18 mouse cellular contexts compared by ENCODE assay signal in genomic region chr9:23728816-23729215, GRCm38 (mm10).
DNase-seq lines count a peak whose midpoint lies in the region; ATAC-seq and TF ChIP-seq lines count a peak whose summit lies in the region.
"Had no signal": no experiment of that assay in that cellular context is flagged by ENCODE, and none has a peak within 500 bp of the region (broad histone marks: within the 10 kb centered on the region; RNA-seq: fewer than 3 reads in every experiment).

No protein-coding gene starts in this region.

- no peak overlapping the region for H3K9ac ChIP-seq in forebrain, embryonic 15.5 days (replicated peaks)
- H3K9ac ChIP-seq: hindbrain, embryonic 13.5 days; intestine, embryonic 15.5 days had no signal

- intact Hi-C loops in left cerebral cortex, adult 2 months (cut with DNase I): loop anchor here (5.0 to 10.0 kb wide), 3 partner anchors 147 to 496 kb away; no protein-coding TSS in a partner anchor

- no peaks in the 10 kb centered on the region for H3K4me1 ChIP-seq in heart, embryonic 10.5 days
- no peaks in the 10 kb centered on the region for H3K4me1 ChIP-seq in forebrain, embryonic 15.5 days
- H3K4me1 ChIP-seq: forebrain, embryonic 10.5 days; hindbrain, embryonic 13.5 days; intestine, embryonic 15.5 days had no signal

- H3K9me3 ChIP-seq in heart, embryonic 10.5 days: no peaks in the 10 kb centered on the region
- no peaks in the 10 kb centered on the region for H3K9me3 ChIP-seq in forebrain, embryonic 15.5 days
- H3K9me3 ChIP-seq: forebrain, embryonic 10.5 days; hindbrain, embryonic 13.5 days; intestine, embryonic 15.5 days had no signal

- WGBS in heart, embryonic 10.5 days: 78% methylated on average over 4 of the region's 4 CpGs
- 83% methylated on average over 4 of the region's 4 CpGs for WGBS in forebrain, embryonic 15.5 days

- peak; percentile 4 for DNase-seq in layer of hippocampus, adult 11-12 months (ENCODE audit: low spot score)
- no peak for DNase-seq in layer of hippocampus, postnatal 14 days (ENCODE audit: low spot score in 2 of 2)
- DNase-seq in 3134 (ENCODE audit: extremely low read depth, insufficient read length, low spot score): peak; percentile 38
- peak; percentile 12 for DNase-seq in adipocyte (ENCODE audit: low spot score)
- peak; percentile 26 to 54 for DNase-seq in left cerebral cortex, adult 2 months (ENCODE audit: extremely low spot score in 1 of 2, low spot score in 2 of 2)
- no peak for DNase-seq in heart, embryonic 10.5 days (ENCODE audit: low spot score)
- no peak for DNase-seq in cerebellum, adult 18-20 months
- DNase-seq: adrenal gland, postnatal 36 days; cerebellum, postnatal 14 days; gastrocnemius, adult 2 months; heart, adult 2 months; kidney, postnatal 10 days; thymus, adult 2 months had no signal

- H3K27ac ChIP-seq in left cerebral cortex, adult 2 months: no peak overlapping the region
- H3K27ac ChIP-seq in heart, embryonic 10.5 days: no peak overlapping the region
- no peak overlapping the region for H3K27ac ChIP-seq in forebrain, embryonic 15.5 days (replicated peaks)
- H3K27ac ChIP-seq: forebrain, embryonic 10.5 days; gastrocnemius, adult 2 months; heart, adult 2 months; hindbrain, embryonic 13.5 days; intestine, embryonic 15.5 days had no signal

- H3K4me3 ChIP-seq in left cerebral cortex, adult 2 months: no peak overlapping the region
- no peak overlapping the region for H3K4me3 ChIP-seq in heart, embryonic 10.5 days
- no peak overlapping the region for H3K4me3 ChIP-seq in forebrain, embryonic 15.5 days
- H3K4me3 ChIP-seq: forebrain, embryonic 10.5 days; gastrocnemius, adult 2 months; heart, adult 2 months; hindbrain, embryonic 13.5 days; intestine, embryonic 15.5 days had no signal

- no peak for ATAC-seq in forebrain, embryonic 15.5 days (replicated peaks)
- ATAC-seq: intestine, embryonic 15.5 days had no signal

- H3K4me2 ChIP-seq in forebrain, embryonic 15.5 days (replicated peaks): no peak overlapping the region
- H3K4me2 ChIP-seq: hindbrain, embryonic 13.5 days; intestine, embryonic 15.5 days; liver, embryonic 11.5 days had no signal

- no peaks in the 10 kb centered on the region for H3K27me3 ChIP-seq in heart, embryonic 10.5 days (ENCODE audit: insufficient read depth, poor library complexity, severe bottlenecking)
- H3K27me3 ChIP-seq in forebrain, embryonic 15.5 days: no peaks in the 10 kb centered on the region
- H3K27me3 ChIP-seq: hindbrain, embryonic 13.5 days; intestine, embryonic 15.5 days had no signal

- TF ChIP-seq CTCF in left cerebral cortex, adult 2 months (IDR thresholded peaks at IDR 0.05): no peak

- no peaks in the 10 kb centered on the region for H3K36me3 ChIP-seq in heart, embryonic 10.5 days
- H3K36me3 ChIP-seq in forebrain, embryonic 15.5 days: no peaks in the 10 kb centered on the region
- H3K36me3 ChIP-seq: forebrain, embryonic 10.5 days; hindbrain, embryonic 13.5 days; intestine, embryonic 15.5 days had no signal

Comparison
In these comparisons a context has a peak if more than half of its experiments do, and no peak if none do; other contexts are left out.
1. DNase-seq: peak in layer of hippocampus, adult 11-12 months (single experiment), 3134 (single experiment), adipocyte (single experiment) and left cerebral cortex, adult 2 months (2 of 2); none in layer of hippocampus, postnatal 14 days (0 of 2), heart, embryonic 10.5 days (single experiment) and cerebellum, adult 18-20 months (0 of 2).